Mouse (Mus musculus) neural tube, embryonic 14.5 days (tissue): ENCODE results near the gene Gm11562. TPM values are rescaled to one million over a fixed set of nuclear protein-coding genes. Genes with fewer than 3 reads are reported as not detected.
"Not testable (repeated sequence)": the region's sequence is repeated elsewhere in the genome, so short reads cannot be mapped to it uniquely, and the experiment has no call there.

ENCODE experiments used
- ATAC-seq: fragments of 200-750 bp; cut with Nextera tagmentation; 2 replicates; pipeline ENCODE4 v1.8.0; 2017; ENCODE audit warnings: low read depth, mild to moderate bottlenecking, moderate TSS enrichment, moderate library complexity
- H3K27ac ChIP-seq: fragments of 300-500 bp; sonication (generic); 2 replicates; pipeline ENCODE4 v1.5.1; 2014; ENCODE audit warnings: low read depth, mild to moderate bottlenecking, control low read depth, low read length, moderate library complexity, mixed read lengths
- H3K27me3 ChIP-seq: fragments of 300-500 bp; sonication (generic); 2 replicates; pipeline ENCODE4 v1.6.1; 2014; ENCODE audit warnings: low read length; ENCODE audit not compliant: control insufficient read depth, insufficient read depth
- H3K36me3 ChIP-seq: fragments of 300-500 bp; sonication (generic); 2 replicates; pipeline ENCODE4 v1.6.1; 2014; ENCODE audit warnings: low read length, mixed read lengths; ENCODE audit not compliant: control insufficient read depth, insufficient read depth
- H3K4me1 ChIP-seq: fragments of 300-500 bp; sonication (generic); 2 replicates; pipeline ENCODE4 v1.6.1; 2014; ENCODE audit warnings: low read length; ENCODE audit not compliant: control insufficient read depth, insufficient read depth
- H3K4me2 ChIP-seq: fragments of 300-500 bp; sonication (generic); 2 replicates; pipeline ENCODE4 v1.6.1; 2014; ENCODE audit warnings: mild to moderate bottlenecking, low read depth, low read length, control low read depth
- H3K4me3 ChIP-seq: fragments of 300-500 bp; sonication (generic); 2 replicates; pipeline ENCODE4 v1.5.1; 2014; ENCODE audit warnings: low read depth, low read length, control low read depth, mixed read lengths
- H3K9ac ChIP-seq: fragments of 300-500 bp; sonication (generic); replicated peaks from 2 replicates; pipeline ENCODE4 v1.6.1; 2014; ENCODE audit warnings: low read depth, mild to moderate bottlenecking, control low read depth, low read length, mixed read lengths
- H3K9me3 ChIP-seq: fragments of 300-500 bp; sonication (generic); 2 replicates; pipeline ENCODE4 v1.6.1; 2016; ENCODE audit warnings: low read length; ENCODE audit not compliant: control insufficient read depth
- WGBS: fragments of 180-500 bp; shearing (Covaris S2); extraction: QIAGEN DNeasy Blood & Tissue Kit; methylation state at CpG from one replicate; pipeline ENCODE4 v1.1.7; 2014; 5-methylcytosine and 5-hydroxymethylcytosine counted together
- polyA plus RNA-seq: library from polyadenylated mRNA; unstranded; fragments of >200 nt; fragmentation: Nextera tagmentation; extraction: Ambion mirVana; gene quantifications from 2 replicates; pipeline ENCODE4 v1.2.1, GENCODE M21; 2014

Gene Gm11562
- not detected in 2 replicates for polyA plus RNA-seq

GRCm38 (mm10) chr11:99620335-99620734 lies at the start of gene Gm11562:
Gm11562 (minus strand) TSS chr11:99620435.
- Histone ChIP-seq H3K27ac (no peak within 1 kb of the TSS), H3K4me1 (no peaks in the 10 kb centered on the region), H3K9ac (no peak within 1 kb of the TSS), H3K4me3 (no peak within 1 kb of the TSS), H3K36me3 (no peaks in the 10 kb centered on the region), H3K27me3 (no peaks in the 10 kb centered on the region), H3K4me2 (no peak within 1 kb of the TSS), H3K9me3 (no peaks in the 10 kb centered on the region)
- 96% methylated on average over 2 of the region's 2 CpGs for WGBS
- ATAC-seq = no peak

GRCm38 (mm10) chr11:99665860-99666259 lies 45.6 kb upstream of the Gm11562 start, which contains the start of gene Krtap4-6:
Krtap4-6 (minus strand) TSS chr11:99665960.
- no peak within 1 kb of the TSS for H3K4me2 ChIP-seq
- ATAC-seq = no peak
- no peaks in the 10 kb centered on the region for H3K9me3 ChIP-seq
- H3K27me3 ChIP-seq = no peaks in the 10 kb centered on the region
- H3K27ac ChIP-seq = no peak within 1 kb of the TSS
- no peaks in the 10 kb centered on the region for H3K4me1 ChIP-seq
- H3K36me3 ChIP-seq = no peaks in the 10 kb centered on the region
- H3K4me3 ChIP-seq = no peak within 1 kb of the TSS
- no peak within 1 kb of the TSS for H3K9ac ChIP-seq

GRCm38 (mm10) chr11:99662802-99663201 lies 42.6 kb upstream of the Gm11562 start:
- H3K36me3 ChIP-seq = no peaks in the 10 kb centered on the region
- no peak overlapping the region for H3K4me3 ChIP-seq
- H3K9ac ChIP-seq = no peak overlapping the region
- H3K27me3 ChIP-seq = no peaks in the 10 kb centered on the region
- no peak overlapping the region for H3K4me2 ChIP-seq
- H3K27ac ChIP-seq = no peak overlapping the region
- no peak for ATAC-seq
- H3K4me1 ChIP-seq = no peaks in the 10 kb centered on the region
- WGBS = 90% methylated on average over 10 of the region's 10 CpGs
- no peaks in the 10 kb centered on the region for H3K9me3 ChIP-seq

DNA sequence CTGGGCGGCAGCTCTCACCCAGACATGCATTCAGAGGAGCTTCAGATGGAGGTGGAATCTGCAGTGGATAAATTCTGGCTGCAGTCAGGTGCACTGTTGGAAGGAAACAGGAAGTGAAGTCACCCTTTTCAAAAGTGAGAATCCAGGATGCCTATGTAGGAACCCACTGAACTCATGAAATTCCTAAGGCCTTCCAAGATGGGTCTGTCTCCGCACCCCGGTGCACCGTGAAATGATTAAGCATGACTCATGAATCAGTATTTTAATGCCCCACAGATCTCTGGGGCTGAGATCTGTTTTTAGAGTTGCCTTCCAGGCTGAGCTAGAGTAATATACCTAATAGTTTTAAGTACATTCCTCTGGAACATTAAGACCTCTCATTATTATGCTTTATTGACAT lies 39.0 kb upstream of the Gm11562 start:
- Histone ChIP-seq H3K27ac (no peak overlapping the region), H3K9me3 (no peaks in the 10 kb centered on the region), H3K4me1 (no peaks in the 10 kb centered on the region), H3K4me2 (no peak overlapping the region), H3K4me3 (no peak overlapping the region), H3K36me3 (no peaks in the 10 kb centered on the region), H3K9ac (no peak overlapping the region), H3K27me3 (no peaks in the 10 kb centered on the region)
- ATAC-seq = no peak
- WGBS = 87% methylated on average over 4 of the region's 4 CpGs

- H3K36me3 ChIP-seq, H3K9me3 ChIP-seq, H3K4me3 ChIP-seq, ATAC-seq, H3K27me3 ChIP-seq, H3K27ac ChIP-seq, H3K4me1 ChIP-seq, H3K4me2 ChIP-seq, H3K9ac ChIP-seq: not testable (repeated sequence)
- WGBS = 66% methylated on average over 10 of the region's 10 CpGs
These were observed 38.3 kb upstream of the Gm11562 start, which contains the start of gene Gm11563 for GRCm38 (mm10) chr11:99658467-99659010. Gm11563 (minus strand) TSS chr11:99658960.

GRCm38 (mm10) chr11:99657051-99657450 lies 36.8 kb upstream of the Gm11562 start:
- WGBS = 42% methylated on average over 5 of the region's 5 CpGs
- H3K9me3 ChIP-seq = no peaks in the 10 kb centered on the region

GRCm38 (mm10) chr11:99650136-99650535 lies 29.9 kb upstream of the Gm11562 start, which contains the start of gene Gm11555:
Gm11555 (minus strand) TSS chr11:99650236.
- H3K36me3 ChIP-seq = no peaks in the 10 kb centered on the region
- no peak within 1 kb of the TSS for H3K27ac ChIP-seq
- no peaks in the 10 kb centered on the region for H3K4me1 ChIP-seq
- 83% methylated on average over 2 of the region's 2 CpGs for WGBS
- H3K4me3 ChIP-seq = no peak within 1 kb of the TSS
- no peak within 1 kb of the TSS for H3K9ac ChIP-seq
- H3K9me3 ChIP-seq = no peaks in the 10 kb centered on the region
- H3K4me2 ChIP-seq = no peak within 1 kb of the TSS
- no peaks in the 10 kb centered on the region for H3K27me3 ChIP-seq
- no peak for ATAC-seq

More at GRCm38 (mm10) chr11:99657051-99657450, 36.8 kb upstream of the Gm11562 start:
- H3K27me3 ChIP-seq = no peaks in the 10 kb centered on the region
- no peaks in the 10 kb centered on the region for H3K36me3 ChIP-seq
- ATAC-seq = no peak
- H3K4me2 ChIP-seq = no peak overlapping the region
- H3K27ac ChIP-seq = no peak overlapping the region
- H3K9ac ChIP-seq = no peak overlapping the region
- H3K4me3 ChIP-seq = no peak overlapping the region
- no peaks in the 10 kb centered on the region for H3K4me1 ChIP-seq

GRCm38 (mm10) chr11:99646444-99646843 lies 26.2 kb upstream of the Gm11562 start:
- Histone ChIP-seq H3K4me1 (no peaks in the 10 kb centered on the region), H3K9me3 (no peaks in the 10 kb centered on the region), H3K36me3 (no peaks in the 10 kb centered on the region), H3K4me3 (no peak overlapping the region), H3K9ac (no peak overlapping the region), H3K27ac (no peak overlapping the region), H3K4me2 (no peak overlapping the region), H3K27me3 (no peaks in the 10 kb centered on the region)
- ATAC-seq = no peak
- WGBS = 91% methylated on average over 15 of the region's 15 CpGs

- no peaks in the 10 kb centered on the region for H3K36me3 ChIP-seq
- no peak overlapping the region for H3K27ac ChIP-seq
- WGBS = 61% methylated on average over 3 of the region's 3 CpGs
- H3K9me3 ChIP-seq = no peaks in the 10 kb centered on the region
- H3K9ac ChIP-seq = no peak overlapping the region
- no peaks in the 10 kb centered on the region for H3K4me1 ChIP-seq
- H3K4me3 ChIP-seq = no peak overlapping the region
- no peak overlapping the region for H3K4me2 ChIP-seq
- ATAC-seq = no peak
- no peaks in the 10 kb centered on the region for H3K27me3 ChIP-seq
These were observed 24.1 kb upstream of the Gm11562 start for GRCm38 (mm10) chr11:99644351-99644750.
